Mouse (Mus musculus) liver, embryonic 14.5 days (tissue): ENCODE results near the gene Dazap1.

Source experiments
- CTCF ChIP-seq: IDR thresholded peaks from 2 replicates; pipeline ENCODE4 v1.5.1; 2016; ENCODE audit warnings: antibody characterized with exemption, low read depth, control low read depth
- EP300 ChIP-seq: IDR thresholded peaks from 2 replicates; pipeline ENCODE4 v1.6.1; 2016; ENCODE audit warnings: antibody characterized with exemption, low read depth

DNA sequence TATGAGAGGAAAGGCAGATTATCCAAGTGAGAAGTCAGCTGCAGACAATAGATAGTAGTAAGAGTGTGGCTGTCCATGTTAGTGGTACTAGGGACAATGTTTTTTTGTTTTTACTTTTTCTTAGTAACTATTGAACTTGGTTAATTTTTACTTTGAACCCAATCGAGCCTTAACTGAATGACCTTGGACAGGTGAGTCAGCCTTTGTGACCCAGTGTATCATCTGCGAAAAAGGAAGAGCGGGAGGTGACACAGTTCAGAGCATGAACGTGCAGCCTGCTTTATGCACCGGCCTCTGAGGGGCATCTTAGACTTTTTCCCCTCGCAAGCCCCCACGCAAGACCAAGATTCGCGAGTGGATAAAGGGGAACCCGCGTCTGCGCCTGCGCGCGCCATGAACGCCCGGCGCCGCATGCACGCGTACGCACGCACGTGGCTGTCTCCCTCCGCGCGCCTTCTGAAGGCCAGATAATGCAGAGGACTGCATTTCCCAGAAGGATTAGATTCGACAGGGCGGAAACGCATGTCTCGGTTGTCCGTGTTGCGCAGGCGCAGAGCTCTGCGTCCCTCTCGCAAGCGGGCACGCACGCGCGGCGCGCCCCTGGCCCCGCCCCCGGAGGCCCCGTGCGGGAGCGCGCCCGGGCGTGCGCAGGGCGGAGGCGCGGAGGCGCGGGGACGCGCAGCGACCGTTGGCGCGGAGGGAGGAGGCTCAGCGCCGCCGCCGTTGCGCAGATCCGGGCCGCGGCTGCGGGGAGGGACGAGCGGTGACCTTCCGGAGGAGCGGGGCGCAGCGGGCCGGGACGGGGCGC lies 3.3 kb downstream of the Dazap1 start:
- TF ChIP-seq CTCF (no peak), EP300 (0 out of 2 replicates have a peak, but pooled peaks have one; percentile 9)
